Mouse (Mus musculus) kidney, postnatal 36 days (tissue): ENCODE measurements around the gene Ldlrap1.
A peak's percentile ranks its signal among the peaks of the same experiment; 100 is the strongest.
"Not testable (repeated sequence)": the region's sequence is repeated elsewhere in the genome, so short reads cannot be mapped to it uniquely, and the experiment has no call there.

ENCODE experiments used
- DNase-seq, 2 experiments: peaks; one replicate each; pipeline ENCODE4 v3.0.0; 2021 to 2022; ENCODE audit warnings: mixed read lengths in 2 of 2

The Ldlrap1 gene

DNA sequence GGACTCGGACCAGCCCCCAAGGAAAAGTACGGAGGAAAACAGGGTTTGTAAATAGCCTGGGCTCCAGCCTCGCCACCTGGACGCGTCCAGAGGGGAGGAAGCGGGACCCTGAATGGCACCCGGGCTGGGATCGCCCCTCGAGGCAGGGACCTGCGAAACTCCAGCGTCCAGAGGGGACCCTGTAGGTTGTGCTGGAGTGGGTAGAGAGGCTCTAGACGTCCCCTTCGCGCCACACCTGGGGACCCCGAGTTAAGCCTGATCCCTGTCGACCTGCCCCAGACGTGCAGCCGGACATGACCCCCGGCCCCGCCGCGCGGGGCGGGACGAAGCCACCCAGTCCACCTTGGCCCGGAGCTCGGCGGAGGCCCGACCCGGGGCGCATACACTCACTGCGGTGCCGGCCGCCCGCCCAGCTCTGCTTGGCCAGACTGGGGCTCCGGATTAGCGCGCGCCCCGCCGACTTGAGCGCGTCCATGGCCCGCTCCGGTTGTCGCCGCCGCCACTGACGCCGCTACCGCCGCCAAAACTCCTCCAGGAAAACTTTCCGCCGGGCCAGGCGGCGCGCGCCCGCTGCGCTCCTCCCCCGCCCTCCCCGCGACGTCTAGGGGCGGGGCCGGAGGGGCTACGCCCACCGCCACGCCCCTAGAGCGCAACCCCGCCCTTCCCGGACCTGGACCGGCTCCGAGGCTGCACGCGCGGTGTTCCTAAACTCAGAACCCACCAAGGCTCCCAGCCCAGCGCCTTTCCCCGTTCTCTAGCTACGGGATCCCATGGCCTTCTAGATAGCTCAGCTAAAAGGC lies at the start of gene Ldlrap1:
Gene Ldlrap1, minus strand, starts transcription at position 599 of the 800 bp plus-strand sequence.
- peak; percentile 82 to 91 for DNase-seq

DNA sequence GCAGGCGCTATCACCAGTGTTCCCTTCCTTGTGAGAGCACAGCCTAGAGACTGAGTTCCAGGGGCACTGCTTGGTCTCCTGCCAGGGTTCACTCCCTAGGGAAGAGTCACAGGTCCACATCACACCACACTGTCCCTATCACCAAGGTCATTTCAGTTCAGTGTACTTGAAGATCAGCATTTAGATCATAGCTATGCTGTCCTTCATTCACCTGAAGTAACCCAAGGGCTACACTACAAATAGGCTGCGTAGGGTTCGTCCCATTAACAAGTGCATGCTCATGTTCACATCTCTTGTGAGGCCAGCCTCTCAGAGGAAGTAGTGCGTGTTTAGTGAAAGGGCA lies 46.4 kb upstream of the Ldlrap1 start:
- peak; percentile 51 to 53 for DNase-seq

DNA sequence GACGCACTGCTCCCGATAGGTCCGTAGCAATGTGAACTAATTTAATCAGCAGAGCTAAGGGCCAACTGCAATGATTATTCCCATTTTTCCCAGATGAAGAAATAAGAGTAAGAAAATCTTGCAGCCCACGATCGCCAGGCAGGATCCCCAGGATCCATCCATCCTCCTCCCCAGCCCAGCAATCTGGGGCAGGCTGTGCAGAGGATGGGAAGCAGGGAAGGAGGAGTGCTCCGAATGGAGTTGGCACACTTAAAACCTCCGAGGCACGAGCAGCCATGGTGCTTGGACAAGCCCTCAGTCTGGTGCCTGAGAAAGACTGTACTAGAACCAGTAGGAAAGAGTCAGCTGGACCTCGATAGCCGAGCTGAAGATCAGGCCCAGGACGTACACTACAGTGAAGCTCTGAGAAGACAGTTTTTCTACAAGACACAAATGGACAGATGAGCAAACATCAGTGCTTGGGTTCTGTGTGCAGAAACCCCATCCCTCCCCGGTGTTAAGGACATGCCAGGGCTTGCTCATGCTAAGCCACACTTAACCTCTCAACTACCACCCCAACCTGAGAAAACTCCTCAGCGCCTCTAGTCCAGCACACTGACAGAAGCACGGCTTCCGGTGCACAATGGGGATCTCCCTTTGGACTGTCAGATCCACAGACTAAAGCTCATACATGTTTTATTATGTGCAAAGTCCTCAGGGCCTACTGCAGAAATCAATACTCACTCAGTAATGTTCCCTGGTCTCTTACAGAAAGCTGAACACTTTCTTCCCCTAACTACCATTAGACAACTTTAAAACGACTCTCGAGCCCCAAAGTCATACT lies 45.8 kb upstream of the Ldlrap1 start:
- DNase-seq, result no peak

DNA sequence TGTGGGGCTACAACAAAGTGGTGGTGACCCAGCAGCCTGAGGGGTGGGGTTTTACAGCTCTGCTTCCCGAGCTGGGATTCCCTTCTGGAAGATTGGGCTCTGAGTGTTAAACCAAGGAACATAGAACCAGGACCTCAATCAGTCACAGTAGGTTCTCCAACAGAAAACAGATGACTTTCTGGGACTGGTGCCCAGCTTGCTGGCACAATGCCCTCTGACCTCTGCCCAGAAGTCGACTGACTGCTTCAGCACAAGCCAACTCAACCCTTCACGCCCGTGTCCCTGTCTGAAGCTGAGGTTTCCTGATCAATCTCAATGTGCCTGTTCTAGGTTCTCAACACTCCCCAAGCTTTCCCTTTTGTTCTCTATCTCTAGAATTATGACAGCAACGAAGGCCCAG lies 36.9 kb upstream of the Ldlrap1 start:
- DNase-seq, result peak; percentile 96

DNA sequence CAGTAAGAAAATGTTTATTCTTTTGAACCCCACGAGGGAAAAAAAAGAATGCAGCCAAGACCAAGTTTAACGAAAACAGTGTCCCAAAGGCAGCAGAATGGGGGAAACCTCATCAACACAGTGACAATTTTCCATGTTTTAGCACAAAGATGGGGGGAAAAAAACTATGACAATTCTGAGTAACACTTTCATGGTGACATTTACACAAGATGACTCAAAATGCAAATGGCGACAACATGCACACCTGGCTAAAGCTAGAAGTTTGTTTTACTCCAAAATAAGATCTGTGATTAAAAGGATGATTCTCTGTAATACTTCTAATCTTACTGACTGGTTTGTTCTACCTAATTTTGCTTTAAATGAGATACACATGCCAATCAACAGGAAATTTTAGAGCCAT lies 34.9 kb upstream of the Ldlrap1 start:
- no peak for DNase-seq

DNA sequence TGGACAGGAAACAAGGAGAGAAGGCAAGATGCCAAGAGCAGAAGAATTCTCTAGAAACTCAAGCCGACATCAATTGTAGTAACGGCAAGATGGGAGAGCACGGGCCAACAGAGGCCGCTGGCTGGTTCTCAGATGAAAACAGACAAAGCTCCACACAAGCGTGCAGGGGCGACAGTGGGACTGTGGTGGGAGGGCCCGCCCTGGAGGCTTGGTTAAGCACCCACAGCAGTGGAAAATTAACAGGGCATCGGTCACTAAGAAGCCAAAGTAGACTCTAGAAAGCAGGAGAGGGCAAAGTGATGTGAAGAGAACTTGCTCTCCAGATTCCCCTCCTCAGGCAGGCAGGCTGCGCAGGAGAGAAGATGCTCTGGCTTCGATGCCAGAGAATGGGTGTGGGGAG lies 34.3 kb upstream of the Ldlrap1 start:
- peak; percentile 75 to 80 for DNase-seq

DNA sequence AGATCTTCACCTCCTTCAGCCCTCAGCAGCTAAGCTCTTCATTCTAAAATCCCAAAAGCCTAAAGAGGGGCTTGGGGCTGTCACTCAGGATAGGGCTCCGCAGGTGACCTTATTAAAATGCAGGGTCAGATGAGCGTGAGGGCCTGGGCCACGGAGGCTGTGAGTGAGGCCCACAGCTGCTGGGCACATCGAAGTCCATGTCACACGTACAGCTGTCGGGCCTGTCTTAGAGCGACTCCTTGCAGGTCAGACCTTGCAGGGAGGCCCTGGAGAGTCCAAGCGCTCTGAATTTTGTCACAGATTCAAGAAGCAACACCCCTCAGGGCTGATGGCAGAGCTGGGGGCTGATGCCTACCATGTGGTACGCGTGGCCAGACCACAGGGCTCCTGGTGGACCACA lies 32.9 kb upstream of the Ldlrap1 start:
- no peak for DNase-seq

DNA sequence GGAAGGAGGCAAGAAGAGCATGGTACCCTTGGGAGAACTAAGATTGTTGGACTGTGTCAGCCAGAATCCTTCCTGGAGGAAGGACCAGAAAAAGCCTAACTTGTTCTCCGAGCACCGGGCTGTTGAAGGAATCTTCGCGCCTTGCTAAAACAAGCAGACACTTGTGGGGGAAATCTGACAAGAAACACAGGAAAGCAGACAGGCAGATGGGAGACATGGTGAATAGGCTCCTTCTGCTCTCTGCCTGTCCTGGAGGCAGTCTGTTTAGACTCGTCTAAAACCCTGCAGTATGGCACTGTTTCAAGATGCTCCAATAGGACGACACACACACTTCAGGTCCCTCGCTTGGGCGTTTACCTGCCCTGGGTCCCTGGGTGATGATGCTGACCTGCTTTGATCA lies 32.3 kb upstream of the Ldlrap1 start:
- DNase-seq, result no peak

DNA sequence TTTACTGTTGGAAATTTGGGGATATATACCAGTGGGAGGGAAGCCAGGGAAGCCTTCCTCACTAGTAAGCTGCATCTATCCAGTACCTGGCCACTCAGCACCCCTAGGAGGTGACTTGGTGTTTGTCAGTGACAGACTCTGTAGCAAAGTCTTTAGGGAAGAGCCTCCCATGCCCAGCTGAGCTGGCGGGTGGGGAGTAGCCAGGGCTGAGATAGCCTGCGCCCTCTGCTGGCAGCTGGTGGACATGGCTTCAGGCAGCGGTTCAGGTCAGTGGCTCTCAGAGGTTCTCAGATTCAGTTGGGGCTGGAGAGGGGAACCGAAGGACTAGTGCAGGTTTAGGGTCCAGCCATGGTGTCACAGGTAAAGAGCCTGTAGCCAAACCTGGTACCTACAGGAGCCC lies 31.4 kb upstream of the Ldlrap1 start:
- DNase-seq, result peak; percentile 70 to 87

DNA sequence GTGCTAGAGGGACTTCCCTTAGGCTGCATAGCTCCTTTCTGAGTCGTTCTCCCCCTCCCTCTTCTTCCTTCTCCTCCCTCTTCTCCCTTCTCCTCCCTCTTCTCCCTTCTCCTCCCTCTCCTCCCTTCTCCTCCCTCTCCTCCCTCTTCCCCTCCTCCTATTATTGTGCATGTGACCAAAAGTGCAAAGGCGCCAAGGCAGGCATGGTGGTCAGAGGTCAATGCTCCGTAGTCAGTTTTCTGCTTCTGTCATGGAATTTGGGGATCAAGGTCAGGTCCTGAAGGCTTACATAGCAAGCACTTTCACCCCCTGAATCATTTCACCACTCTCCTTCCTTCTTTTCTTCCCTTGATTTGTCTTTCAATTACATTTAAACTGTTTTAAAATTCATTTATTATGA lies 31.0 kb upstream of the Ldlrap1 start:
- DNase-seq, result peak; percentile 66 to 72

DNA sequence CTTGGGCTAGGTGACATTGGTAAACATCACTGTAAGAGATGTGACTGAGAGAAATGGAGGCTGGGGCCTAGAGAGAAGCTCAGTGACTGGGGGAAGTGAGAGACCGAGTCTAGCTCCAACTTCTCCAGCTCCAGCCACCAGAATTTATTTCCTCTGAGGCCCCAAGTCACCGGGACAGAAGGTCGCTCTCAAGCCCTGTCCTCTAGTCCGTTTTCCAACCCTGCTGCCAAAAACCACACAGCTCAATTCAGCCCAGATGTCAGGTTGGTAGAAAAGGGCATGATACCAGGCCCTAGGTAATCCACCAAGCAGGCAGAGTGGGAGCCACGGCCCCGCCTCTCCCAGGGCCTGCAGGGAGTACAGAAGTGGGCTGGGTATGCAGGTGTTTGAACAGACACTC lies 29.8 kb upstream of the Ldlrap1 start:
- peak in 1 of 2 experiments; percentile 39 for DNase-seq

DNA sequence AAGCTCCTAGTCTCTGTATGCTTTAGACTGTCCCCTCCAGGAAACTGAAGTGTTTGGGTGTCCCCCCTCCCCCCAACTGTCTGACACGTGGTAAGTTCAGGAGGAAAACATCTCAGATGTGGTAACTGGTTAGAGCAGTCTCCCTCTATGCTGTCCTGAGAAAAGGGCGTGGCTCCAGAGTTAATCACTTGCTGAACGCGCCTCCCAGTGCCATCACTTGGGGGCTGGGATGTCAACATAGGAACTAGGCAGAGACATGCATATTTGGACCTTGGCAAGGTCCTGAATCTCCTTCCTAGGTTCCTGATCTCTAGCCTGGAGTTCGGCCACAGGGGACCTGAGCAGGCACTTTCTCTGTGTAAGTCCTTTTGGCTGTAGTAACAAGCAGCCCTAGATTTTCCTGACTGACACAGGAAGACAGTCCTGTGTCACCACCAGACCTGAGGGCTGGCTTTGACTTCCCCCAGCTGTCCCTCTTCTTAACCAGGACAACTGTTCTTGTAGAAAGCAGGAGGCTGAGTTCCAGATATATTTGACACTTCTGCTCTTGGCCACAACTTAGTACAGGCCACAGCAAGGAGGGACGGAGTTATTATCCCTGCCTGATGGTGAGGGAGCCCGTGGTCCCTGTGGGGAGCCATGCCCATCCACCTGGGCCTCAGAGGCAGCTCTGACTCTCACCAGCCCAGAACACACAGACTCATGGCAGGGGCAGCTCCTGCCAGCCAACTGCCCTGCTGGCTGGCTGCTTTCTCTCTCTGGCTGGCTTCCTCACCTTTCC lies 28.9 kb upstream of the Ldlrap1 start:
- DNase-seq, result peak; percentile 61 to 65

DNA sequence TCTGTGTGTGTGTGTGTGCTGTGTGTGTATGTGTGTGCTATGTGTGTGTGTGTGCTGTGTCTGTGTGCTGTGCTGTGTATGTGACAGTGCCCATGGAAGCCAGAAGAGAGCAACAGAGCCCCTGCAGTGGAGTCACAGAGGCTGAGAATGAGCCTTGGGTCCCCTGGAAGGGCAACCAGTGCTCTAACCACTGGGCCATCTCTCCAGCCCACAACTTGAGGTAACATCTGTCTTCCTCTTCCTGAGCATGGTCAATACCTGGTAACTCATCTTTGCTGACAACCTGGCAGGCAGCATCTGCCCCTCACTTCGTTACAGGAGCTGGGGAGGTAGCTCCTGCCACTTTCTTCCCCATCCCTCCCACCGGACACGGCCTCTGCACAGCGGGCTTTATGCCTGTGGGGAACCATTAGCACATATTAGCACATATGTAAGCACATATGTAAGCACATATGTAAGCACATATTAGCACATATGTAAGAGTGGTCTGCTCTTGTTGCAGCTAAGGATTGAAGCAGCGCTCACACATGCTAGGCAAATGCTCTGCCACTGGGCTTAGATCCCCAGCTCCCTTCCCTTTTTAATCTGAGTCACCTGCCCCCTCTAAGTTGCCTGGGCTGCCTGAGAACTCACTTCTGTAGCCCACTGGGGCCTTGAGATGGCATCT lies 28.1 kb upstream of the Ldlrap1 start:
- DNase-seq, result no peak

DNA sequence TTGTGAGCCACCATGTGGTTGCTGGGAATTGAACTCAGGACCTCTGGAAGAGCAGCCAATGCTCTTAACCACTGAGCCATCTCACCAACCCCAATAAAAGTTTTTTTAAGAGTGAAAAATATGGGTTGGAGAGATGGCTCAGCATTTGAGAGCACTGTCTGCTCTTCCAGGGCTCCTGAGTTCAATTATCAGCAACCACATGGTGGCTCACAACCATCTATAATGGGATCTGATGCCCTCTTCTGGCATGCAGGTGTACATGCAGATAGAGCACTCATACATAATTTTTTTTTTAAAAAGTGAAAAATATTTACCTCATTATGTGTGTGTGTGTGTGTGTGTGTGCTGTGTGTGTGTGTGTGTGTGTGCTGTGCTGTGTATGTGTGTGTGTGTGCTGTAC lies 27.1 kb upstream of the Ldlrap1 start:
- not testable (repeated sequence) for DNase-seq

DNA sequence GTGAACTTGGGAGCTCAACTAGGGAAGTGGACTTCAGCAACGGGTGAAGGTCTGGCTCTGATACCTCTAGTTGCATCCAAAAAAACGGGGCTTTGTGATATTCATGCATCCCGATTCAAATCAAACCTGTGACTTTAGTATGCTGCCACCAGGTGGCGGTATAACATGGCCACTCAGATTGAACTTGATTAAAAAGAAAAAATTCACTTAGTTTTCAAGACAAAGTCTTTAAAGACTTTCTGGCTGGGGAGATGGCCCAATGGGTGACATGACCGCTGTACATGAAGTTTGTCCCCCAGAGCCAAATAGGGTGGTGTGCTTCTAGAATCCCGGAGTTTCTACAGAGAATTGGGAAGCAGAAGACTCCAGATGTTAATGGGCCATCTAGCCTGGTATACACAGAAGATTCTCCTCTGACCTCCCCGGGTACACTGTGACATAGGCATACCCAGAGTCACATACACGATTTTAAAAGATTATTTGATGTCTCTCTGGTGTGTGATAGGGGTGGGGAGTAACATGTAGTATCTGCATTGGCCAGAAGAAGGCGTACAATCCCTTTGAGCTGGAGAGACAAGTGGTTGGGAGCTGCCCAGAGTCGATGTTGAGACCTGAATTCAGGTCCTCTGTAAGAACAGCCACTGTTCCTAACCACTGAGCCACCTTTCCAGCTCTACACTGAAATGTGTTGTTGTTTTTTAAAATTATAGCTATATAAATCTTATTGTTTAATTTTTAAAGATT lies 25.6 kb upstream of the Ldlrap1 start:
- DNase-seq, result peak; percentile 47 to 84

DNA sequence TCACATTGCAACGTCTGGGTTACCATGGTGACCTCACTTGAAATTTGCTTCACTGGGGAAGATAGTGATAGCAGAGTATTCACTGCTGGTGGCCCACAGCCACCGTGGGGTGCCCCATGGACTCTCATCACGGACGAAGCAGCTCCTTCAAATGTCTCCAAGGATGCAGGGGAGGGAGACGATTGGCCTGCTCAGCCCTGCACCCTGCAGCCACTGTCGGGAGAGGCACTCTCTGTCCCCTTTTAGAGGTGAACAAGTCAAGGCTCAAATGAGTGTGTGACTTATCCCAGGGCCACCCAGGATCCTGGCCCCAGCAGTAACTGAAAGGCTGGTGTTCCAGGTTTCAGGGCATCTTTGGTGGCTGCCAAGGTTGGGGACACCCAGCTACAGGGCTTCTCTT lies 23.9 kb upstream of the Ldlrap1 start:
- no peak for DNase-seq

DNA sequence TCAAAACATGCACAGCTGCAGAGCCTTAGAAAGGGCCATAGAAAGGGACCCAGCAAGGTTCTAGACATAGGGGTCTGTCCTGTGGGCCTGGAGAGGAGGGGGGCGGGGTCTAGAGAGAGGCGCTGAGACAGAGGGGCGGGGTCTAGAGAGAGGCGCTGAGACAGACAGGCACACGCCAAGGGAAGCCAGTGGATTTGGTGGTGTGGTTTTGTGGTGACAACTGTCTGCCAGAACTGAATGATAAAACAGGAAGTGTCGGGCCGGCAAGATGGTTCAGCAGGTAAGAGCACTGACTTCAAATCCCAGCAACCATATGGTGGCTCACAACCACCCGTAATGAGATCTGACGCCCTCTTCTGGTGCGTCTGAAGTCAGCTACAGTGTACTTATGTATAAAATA lies 19.1 kb upstream of the Ldlrap1 start:
- no peak for DNase-seq

DNA sequence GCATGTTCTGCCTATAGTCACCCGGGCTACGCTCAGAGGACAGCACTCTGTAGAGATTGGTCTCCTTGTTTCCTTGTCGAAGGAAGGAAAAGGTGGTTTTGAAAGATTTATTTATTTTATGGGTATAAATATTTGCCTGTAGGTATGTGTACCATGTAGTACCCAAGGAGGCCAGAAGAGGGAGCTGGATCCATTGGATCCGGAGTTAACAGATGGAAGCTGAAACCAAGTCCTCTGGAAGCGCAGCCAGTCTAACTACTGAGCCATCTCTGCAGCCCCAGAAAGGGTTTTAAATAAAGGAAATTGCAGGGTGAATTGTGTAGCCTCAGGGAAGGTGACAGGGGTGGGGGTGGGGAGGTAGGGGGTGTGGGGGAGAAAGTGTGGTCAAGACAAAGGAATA lies 16.9 kb upstream of the Ldlrap1 start:
- peak in 1 of 2 experiments; percentile 74 for DNase-seq

DNA sequence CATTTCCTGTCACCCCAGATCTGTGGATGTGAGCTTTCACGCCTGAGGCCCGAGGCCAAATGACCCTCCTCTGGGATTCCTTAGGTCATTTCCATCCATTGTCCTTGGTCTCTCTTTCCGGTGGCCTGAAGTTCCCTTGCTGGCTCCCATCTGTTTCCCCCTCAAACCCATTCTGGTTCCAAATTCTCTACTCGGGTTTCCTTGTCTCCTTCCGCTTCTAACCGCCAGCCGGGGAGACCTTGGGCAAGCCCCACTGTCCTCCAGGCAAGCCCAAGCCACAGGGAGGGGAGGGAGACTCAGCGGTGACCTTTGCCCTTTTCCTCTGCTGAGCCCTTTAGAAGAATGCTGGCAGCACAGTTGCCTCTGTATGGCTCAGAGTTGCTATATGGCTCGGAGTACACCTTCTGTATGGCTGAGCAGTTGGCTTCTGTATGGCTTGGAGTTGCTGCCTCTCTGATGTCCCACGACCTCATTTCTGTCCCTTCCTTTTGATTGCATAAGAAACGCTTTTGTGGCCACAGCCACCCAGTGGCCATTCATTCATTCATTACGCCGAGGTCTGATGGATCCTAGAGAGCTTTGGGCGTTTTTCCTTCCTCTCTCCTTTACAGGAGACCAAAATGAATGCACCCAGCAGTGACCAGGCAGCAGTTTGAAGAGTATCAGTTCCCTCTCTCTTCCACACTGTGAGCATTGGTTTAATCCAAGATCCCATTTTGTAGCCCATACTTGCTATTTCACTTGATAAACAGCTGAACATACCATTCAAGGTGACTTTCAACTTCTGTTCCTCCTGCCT lies 11.5 kb upstream of the Ldlrap1 start:
- DNase-seq, result peak; percentile 78 to 83

DNA sequence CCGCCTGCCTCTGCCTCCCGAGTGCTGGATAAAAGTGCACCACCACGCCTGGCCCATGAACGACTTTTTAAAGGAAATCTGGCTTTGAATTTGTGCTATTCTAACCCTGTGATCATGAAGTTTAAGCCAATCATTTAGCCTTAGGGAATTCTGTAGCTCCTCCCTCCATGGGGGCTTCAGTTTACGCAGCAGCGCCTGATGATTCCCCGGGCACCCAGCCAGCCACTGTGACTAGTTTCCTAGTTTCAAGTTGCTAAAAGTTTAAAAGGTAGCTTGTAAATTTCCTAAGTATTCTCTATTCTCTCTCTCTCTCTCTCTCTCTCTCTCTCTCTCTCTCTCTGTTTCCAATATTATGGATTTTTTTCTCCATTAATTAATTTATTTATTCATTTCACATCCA lies 8.4 kb upstream of the Ldlrap1 start:
- DNase-seq, result peak in 1 of 2 experiments; percentile 68
